Mouse (Mus musculus): ENCODE measurements around the gene Cd276. TPM values are rescaled to one million over a fixed set of nuclear protein-coding genes. Genes with fewer than 3 reads are reported as not detected.
"Not testable (repeated sequence)": the region's sequence is repeated elsewhere in the genome, so short reads cannot be mapped to it uniquely, and the experiment has no call there.

Cd276 gene
- polyA plus RNA-seq, 1 experiment from 2014 or later = 1.9 TPM

GRCm38 (mm10) chr9:58571001-58571400 lies 15.8 kb upstream of the Cd276 start:
- no peak for ATAC-seq (ENCODE audit: low read depth)
- Histone ChIP-seq H3K4me2 (no peak overlapping the region), H3K27me3 (no peaks in the 10 kb centered on the region), H3K9ac (no peak overlapping the region), H3K27ac (no peak overlapping the region), H3K4me3 (replicated peaks) (no peak overlapping the region), H3K9me3 (replicated peaks) (no peaks in the 10 kb centered on the region), H3K36me3 (no peaks in the 10 kb centered on the region), H3K4me1 (replicated peaks) (no peaks in the 10 kb centered on the region)
- no peak for DNase-seq
- 84% methylated on average over 1 of the region's 1 CpGs for WGBS (ENCODE audit: insufficient replicate concordance)

- DNase-seq (no peak), ATAC-seq (ENCODE audit: low read depth) (no peak)
These were observed 12.4 kb upstream of the Cd276 start for GRCm38 (mm10) chr9:58567682-58568081.

GRCm38 (mm10) chr9:58565945-58566344 lies 10.7 kb upstream of the Cd276 start:
- not testable (repeated sequence) for H3K27me3 ChIP-seq; H3K9ac ChIP-seq; H3K4me2 ChIP-seq; ATAC-seq (ENCODE audit: low read depth); H3K36me3 ChIP-seq; H3K9me3 ChIP-seq (replicated peaks); H3K4me1 ChIP-seq (replicated peaks); H3K4me3 ChIP-seq (replicated peaks); DNase-seq; H3K27ac ChIP-seq
- 43% methylated on average over 3 of the region's 3 CpGs for WGBS (ENCODE audit: insufficient replicate concordance)

More at GRCm38 (mm10) chr9:58567682-58568081, 12.4 kb upstream of the Cd276 start:
- Histone ChIP-seq H3K4me3 (replicated peaks) (no peak overlapping the region), H3K4me2 (no peak overlapping the region), H3K27ac (no peak overlapping the region), H3K27me3 (peaks cover 7% of the 10 kb centered on the region; the same call in 1 of the 2 replicates), H3K4me1 (replicated peaks) (no peaks in the 10 kb centered on the region), H3K9ac (no peak overlapping the region), H3K36me3 (no peaks in the 10 kb centered on the region), H3K9me3 (replicated peaks) (no peaks in the 10 kb centered on the region)

- ATAC-seq (ENCODE audit: low read depth) = no peak
- Histone ChIP-seq H3K9me3 (replicated peaks) (no peaks in the 10 kb centered on the region), H3K4me1 (replicated peaks) (peaks cover 25% of the 10 kb centered on the region), H3K27me3 (peaks cover 38% of the 10 kb centered on the region), H3K4me2 (no peak overlapping the region), H3K36me3 (no peaks in the 10 kb centered on the region), H3K4me3 (replicated peaks) (no peak overlapping the region), H3K27ac (no peak overlapping the region), H3K9ac (no peak overlapping the region)
- WGBS (ENCODE audit: insufficient replicate concordance) = 17% methylated on average over 3 of the region's 3 CpGs
- no peak for DNase-seq
These were observed 5.0 kb upstream of the Cd276 start for GRCm38 (mm10) chr9:58560211-58560610.

GRCm38 (mm10) chr9:58557457-58558455 lies 2.5 kb upstream of the Cd276 start:
- Histone ChIP-seq H3K4me3 (replicated peaks) (no peak overlapping the region), H3K36me3 (no peaks in the 10 kb centered on the region), H3K9me3 (replicated peaks) (no peaks in the 10 kb centered on the region), H3K4me1 (replicated peaks) (peaks cover 38% of the 10 kb centered on the region), H3K9ac (no peak overlapping the region), H3K4me2 (no peak overlapping the region), H3K27me3 (peaks cover 55% of the 10 kb centered on the region), H3K27ac (no peak overlapping the region)
- ATAC-seq (ENCODE audit: low read depth) = no peak
- no peak for DNase-seq
- 26% methylated on average over 3 of the region's 3 CpGs for WGBS (ENCODE audit: insufficient replicate concordance)

- H3K27ac ChIP-seq = no peak overlapping the region
- H3K4me1 ChIP-seq (replicated peaks) = peaks cover 38% of the 10 kb centered on the region
- no peak overlapping the region for H3K4me2 ChIP-seq
- H3K9me3 ChIP-seq (replicated peaks) = no peaks in the 10 kb centered on the region
- DNase-seq (no peak), ATAC-seq (ENCODE audit: low read depth) (no peak)
- 51% methylated on average over 7 of the region's 7 CpGs for WGBS (ENCODE audit: insufficient replicate concordance)
- H3K27me3 ChIP-seq = peaks cover 66% of the 10 kb centered on the region
- H3K9ac ChIP-seq = no peak overlapping the region
- H3K36me3 ChIP-seq = no peaks in the 10 kb centered on the region
- no peak overlapping the region for H3K4me3 ChIP-seq (replicated peaks)
These were observed 1.4 kb upstream of the Cd276 start for GRCm38 (mm10) chr9:58556627-58557026.

- Histone ChIP-seq H3K27me3 (peaks cover 73% of the 10 kb centered on the region), H3K4me1 (replicated peaks) (peaks cover 38% of the 10 kb centered on the region), H3K36me3 (no peaks in the 10 kb centered on the region), H3K4me2 (peak overlapping the region; percentile 88), H3K9me3 (replicated peaks) (no peaks in the 10 kb centered on the region), H3K9ac (no peak overlapping the region), H3K4me3 (replicated peaks) (peak overlapping the region; percentile 65), H3K27ac (no peak overlapping the region)
- ATAC-seq (ENCODE audit: low read depth) (0 out of 2 replicates have a peak, but pooled peaks have one; percentile 4), DNase-seq (no peak)
- 7% methylated on average over 9 of the region's 9 CpGs for WGBS (ENCODE audit: insufficient replicate concordance)
These were observed 613 bp upstream of the Cd276 start for GRCm38 (mm10) chr9:58555685-58556414.

- Histone ChIP-seq H3K4me1 (replicated peaks) (peaks cover 38% of the 10 kb centered on the region), H3K27me3 (peaks cover 72% of the 10 kb centered on the region), H3K4me2 (peak overlapping the region; percentile 88), H3K4me3 (replicated peaks) (peak overlapping the region; percentile 65), H3K9me3 (replicated peaks) (no peaks in the 10 kb centered on the region), H3K27ac (no peak overlapping the region), H3K9ac (peak overlapping the region; percentile 71), H3K36me3 (no peaks in the 10 kb centered on the region)
- ATAC-seq (ENCODE audit: low read depth) = no peak
- DNase-seq = no peak
- WGBS (ENCODE audit: insufficient replicate concordance) = 23% methylated on average over 23 of the region's 23 CpGs
These were observed 955 bp downstream of the Cd276 start for GRCm38 (mm10) chr9:58554056-58554907.

GRCm38 (mm10) chr9:58552083-58552482 lies 3.2 kb downstream of the Cd276 start:
- 27% methylated on average over 9 of the region's 9 CpGs for WGBS (ENCODE audit: insufficient replicate concordance)
- no peaks in the 10 kb centered on the region for H3K9me3 ChIP-seq (replicated peaks)
- no peak overlapping the region for H3K27ac ChIP-seq
- no peak for ATAC-seq (ENCODE audit: low read depth)
- H3K4me1 ChIP-seq (replicated peaks) = peaks cover 27% of the 10 kb centered on the region
- no peak overlapping the region for H3K4me3 ChIP-seq (replicated peaks)
- no peak for DNase-seq
- H3K9ac ChIP-seq = no peak overlapping the region
- no peaks in the 10 kb centered on the region for H3K36me3 ChIP-seq
- peaks cover 60% of the 10 kb centered on the region for H3K27me3 ChIP-seq
- no peak overlapping the region for H3K4me2 ChIP-seq

GRCm38 (mm10) chr9:58550928-58551327 lies 4.3 kb downstream of the Cd276 start:
- no peaks in the 10 kb centered on the region for H3K36me3 ChIP-seq
- H3K4me1 ChIP-seq (replicated peaks) = peaks cover 19% of the 10 kb centered on the region
- 67% methylated on average over 6 of the region's 6 CpGs for WGBS (ENCODE audit: insufficient replicate concordance)
- no peak overlapping the region for H3K27ac ChIP-seq
- no peak overlapping the region for H3K4me2 ChIP-seq
- DNase-seq (no peak), ATAC-seq (ENCODE audit: low read depth) (no peak)
- no peak overlapping the region for H3K4me3 ChIP-seq (replicated peaks)
- H3K9me3 ChIP-seq (replicated peaks) = no peaks in the 10 kb centered on the region
- H3K27me3 ChIP-seq = peaks cover 50% of the 10 kb centered on the region
- no peak overlapping the region for H3K9ac ChIP-seq

GRCm38 (mm10) chr9:58549694-58550093 lies 5.5 kb downstream of the Cd276 start:
- H3K4me2 ChIP-seq = no peak overlapping the region
- no peak overlapping the region for H3K9ac ChIP-seq
- no peak overlapping the region for H3K27ac ChIP-seq
- ATAC-seq (ENCODE audit: low read depth) (no peak), DNase-seq (no peak)
- no peaks in the 10 kb centered on the region for H3K36me3 ChIP-seq
- 57% methylated on average over 3 of the region's 3 CpGs for WGBS (ENCODE audit: insufficient replicate concordance)
- H3K9me3 ChIP-seq (replicated peaks) = no peaks in the 10 kb centered on the region
- H3K4me1 ChIP-seq (replicated peaks) = peaks cover 7% of the 10 kb centered on the region
- no peak overlapping the region for H3K4me3 ChIP-seq (replicated peaks)
- H3K27me3 ChIP-seq = peaks cover 38% of the 10 kb centered on the region
